Mouse (Mus musculus) cerebellum, adult 11-12 months (tissue): ENCODE measurements around the gene Abi1.
A peak's percentile ranks its signal among the peaks of the same experiment; 100 is the strongest.
"Not testable (repeated sequence)": the region's sequence is repeated elsewhere in the genome, so short reads cannot be mapped to it uniquely, and the experiment has no call there.

ENCODE experiments used
- DNase-seq: peaks from one replicate; pipeline ENCODE4 v3.0.0; 2022

Gene Abi1

DNA sequence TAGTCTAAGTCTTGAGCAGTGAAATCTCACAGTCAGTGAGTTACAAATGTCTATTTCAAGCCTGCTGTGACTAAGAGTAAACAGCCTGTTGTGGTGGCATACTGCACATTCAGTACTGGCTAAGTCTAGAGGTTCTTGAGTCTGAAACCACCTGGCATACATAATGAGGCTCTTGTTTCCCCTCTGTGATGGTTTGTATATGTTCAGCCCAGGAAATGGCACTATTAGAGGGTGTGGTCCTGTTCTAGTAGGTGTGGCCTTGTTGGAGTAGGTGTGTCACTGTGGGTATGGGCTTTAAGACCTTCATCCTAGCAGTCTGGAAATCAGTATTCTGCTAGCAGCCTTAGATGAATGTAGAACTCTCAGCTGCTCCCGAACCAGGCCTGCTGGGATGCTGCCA is 82.6 kb downstream of the Abi1 start:
- no peak for DNase-seq

- DNase-seq, result no peak
These were observed 84.1 kb downstream of the Abi1 start for GRCm38 (mm10) chr2:22955914-22956313.

- DNase-seq, result no peak
These were observed 85.8 kb downstream of the Abi1 start for GRCm38 (mm10) chr2:22954278-22954677.

DNA sequence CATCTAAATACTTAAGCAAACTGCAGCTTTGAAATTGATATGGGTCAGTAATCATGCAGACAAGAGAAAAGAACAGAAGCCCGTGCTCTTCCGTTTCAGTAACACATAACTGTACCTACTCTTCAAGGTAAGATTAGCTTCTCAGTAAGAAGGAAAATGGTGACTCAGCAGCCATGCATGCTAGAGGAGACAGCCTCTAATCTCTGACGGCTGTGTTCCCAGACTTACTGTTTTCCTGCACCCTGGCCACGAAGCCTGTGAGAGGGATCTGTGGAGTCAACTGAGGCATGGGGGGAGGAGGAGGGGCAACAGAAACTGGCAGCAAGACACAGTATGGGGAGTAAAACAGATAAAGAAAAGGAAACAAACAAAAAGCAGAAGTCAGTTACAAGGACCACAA is 90.1 kb downstream of the Abi1 start:
- no peak for DNase-seq

GRCm38 (mm10) chr2:22933556-22933955 is 106.5 kb downstream of the Abi1 start:
- DNase-seq, result no peak

DNA sequence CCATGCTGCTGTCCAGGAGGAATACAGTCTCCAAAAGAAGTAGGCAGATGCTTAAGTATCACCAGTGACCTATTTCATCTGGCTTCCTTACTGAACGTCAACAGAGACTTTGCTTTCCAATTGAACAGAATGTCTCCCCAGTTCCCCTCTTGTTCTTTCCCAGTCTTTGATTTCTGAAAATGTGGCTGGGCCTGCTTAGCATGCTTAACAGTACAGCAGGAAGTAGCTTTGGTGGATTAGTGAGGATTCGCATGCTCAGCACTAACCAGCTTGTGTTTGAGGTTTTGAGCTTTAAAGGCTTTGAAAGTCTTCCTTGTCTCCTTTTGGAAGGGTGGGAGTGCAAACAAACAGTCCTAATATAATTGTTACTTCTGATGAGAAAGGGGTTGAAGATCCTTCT is 111.8 kb downstream of the Abi1 start:
- no peak for DNase-seq

DNA sequence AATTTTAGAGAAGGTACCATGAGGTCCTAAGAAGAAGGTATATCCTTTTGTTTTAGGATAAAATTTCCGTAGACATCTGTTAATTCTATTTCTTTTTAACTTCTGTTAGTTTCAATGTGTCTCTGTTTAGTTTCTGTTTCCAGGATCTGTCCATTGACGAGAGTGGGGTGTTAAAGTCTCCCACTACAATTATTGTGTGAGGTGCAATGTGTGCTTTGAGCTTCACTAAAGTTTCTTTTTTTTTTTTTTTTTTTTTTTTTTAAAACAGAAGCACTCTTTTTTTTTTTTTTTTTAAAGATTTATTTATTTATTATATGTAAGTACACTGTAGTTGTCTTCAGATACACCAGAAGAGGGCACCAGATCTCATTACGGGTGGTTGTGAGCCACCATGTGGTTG is 114.1 kb downstream of the Abi1 start:
- DNase-seq, result not testable (repeated sequence)

DNA sequence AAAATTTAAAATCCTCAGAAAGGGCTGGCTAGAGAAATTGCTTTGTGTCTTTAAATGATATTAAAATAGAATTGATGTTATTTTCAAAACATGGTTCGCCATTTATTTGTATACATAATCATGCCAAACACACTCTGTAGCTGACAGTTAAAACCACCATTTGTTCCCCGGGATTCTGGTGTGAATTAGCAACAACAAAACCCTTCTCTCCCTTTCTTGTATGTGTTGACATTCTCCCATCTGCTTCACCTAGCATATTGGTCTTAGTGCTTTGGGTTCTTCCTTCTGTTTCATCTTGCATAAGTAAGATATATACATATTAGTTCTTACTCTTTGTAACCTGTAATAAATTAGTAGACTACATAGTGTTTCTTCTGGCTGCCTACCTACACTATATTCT is 121.4 kb downstream of the Abi1 start:
- DNase-seq, result no peak

DNA sequence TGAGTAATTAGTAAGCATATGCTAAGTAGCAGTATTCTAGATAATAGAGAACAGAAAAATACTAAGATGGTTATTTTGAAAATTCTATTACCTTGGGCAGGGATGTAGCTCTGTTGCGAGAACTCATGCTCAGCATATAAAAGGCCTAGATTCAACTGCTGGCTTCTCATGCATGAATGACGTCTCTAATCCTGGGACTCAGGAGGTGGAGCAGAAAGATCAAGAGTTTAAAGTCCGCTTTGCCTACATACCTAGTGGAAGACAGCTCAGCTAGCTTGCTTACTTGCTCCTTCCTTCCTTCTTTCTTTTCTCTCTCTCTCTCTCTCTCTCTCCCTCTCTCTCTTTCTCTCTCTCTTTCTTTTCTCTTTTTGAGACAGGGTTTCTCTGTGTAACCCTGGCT is 125.6 kb downstream of the Abi1 start:
- no peak for DNase-seq

GRCm38 (mm10) chr2:22903947-22904346 is 136.1 kb downstream of the Abi1 start:
- no peak for DNase-seq

DNA sequence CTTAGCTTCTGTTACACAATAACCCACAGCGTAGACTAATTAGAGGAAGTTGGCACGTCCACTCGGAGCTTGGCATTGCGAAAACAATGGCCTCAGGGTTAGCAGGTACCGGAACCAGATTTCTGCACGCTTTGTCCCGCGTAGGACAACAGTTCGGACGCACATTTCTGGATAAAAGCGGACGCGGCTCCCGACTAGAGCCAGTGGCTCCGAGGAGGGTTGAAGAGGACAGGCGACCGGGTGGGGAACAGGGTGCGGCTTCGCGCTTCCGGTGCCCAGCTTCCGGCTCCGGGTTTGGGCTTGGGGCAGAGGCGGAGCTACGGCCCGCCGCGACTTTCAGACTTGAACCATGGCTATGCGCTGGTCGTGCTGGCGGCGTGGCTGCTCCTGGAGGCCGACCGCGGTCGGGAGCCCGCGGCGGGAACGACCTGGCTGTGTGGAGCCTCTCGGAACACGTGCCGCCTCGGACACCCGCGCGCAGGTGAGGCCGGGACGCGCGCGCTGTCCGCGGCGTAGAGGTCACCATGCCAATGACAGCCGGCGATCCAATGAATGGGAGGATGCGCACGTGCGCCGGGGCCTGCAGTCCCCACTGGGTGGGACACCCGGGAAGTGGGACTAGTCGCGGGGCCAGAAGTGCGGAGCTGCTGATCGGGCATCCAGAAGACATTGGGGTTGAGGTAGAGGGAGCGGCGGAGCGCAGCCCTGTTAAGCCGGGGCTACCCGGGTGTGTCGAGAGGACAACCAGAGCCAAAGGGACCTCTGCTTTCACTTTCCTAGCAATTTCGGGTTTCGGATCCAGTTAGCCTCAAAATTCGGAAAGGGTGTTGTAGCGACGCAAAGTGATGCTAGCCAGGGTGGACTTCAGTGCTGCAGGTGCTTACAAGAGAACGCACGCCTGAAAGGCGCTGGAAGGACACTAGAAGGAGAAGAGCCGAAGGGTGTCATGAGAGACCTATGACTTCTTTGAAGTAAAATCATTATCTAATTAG is 144.5 kb downstream of the Abi1 start, which contains the start of gene Pdss1:
TSS of gene Pdss1 (plus strand) at position 241 of the 992 bp plus-strand sequence.
- peak; percentile 94 for DNase-seq

DNA sequence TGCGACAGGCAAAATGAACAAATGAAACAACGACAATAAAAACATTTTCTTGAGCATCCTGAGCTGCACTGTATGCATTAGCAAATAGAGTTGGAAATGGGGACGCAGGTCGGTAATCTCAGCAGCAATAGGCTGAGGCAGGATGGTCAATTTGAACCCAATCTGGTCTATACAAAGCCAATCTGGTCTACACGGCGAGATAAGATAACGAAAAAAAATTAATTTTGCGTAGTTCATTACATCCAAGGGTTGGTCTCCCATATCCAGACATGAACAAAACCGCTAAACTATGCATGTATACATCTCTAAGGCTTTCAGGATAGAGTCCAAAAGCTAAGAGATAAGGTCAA is 145.1 kb downstream of the Abi1 start:
- DNase-seq, result no peak
